Mouse (Mus musculus): ENCODE data around the gene Apba2. TPM values are rescaled to one million over a fixed set of nuclear protein-coding genes. Genes with fewer than 3 reads are reported as not detected.

Gene Apba2
- polyA plus RNA-seq, 1 experiment from 2014 or later = 3.8 TPM

- no peak for ATAC-seq (ENCODE audit: insufficient read depth)
- Histone ChIP-seq H3K4me2 (no peak overlapping the region), H3K4me1 (ENCODE audit: insufficient read depth) (peaks cover 4% of the 10 kb centered on the region; the same call in 1 of the 2 replicates), H3K9me3 (ENCODE audit: low read depth, low read length) (no peaks in the 10 kb centered on the region), H3K27ac (ENCODE audit: low read depth) (no peak overlapping the region), H3K36me3 (ENCODE audit: insufficient read depth) (no peaks in the 10 kb centered on the region), H3K4me3 (ENCODE audit: low read depth, low read length) (no peak overlapping the region), H3K9ac (no peak overlapping the region), H3K27me3 (ENCODE audit: insufficient read depth, low read length) (no peaks in the 10 kb centered on the region)
- no peak for DNase-seq
- no peak for TF ChIP-seq CTCF (IDR thresholded peaks at IDR 0.05; ENCODE audit: low read depth)
- 64% methylated on average over 8 of the region's 8 CpGs for WGBS
Observed at GRCm38 (mm10) chr7:64627972-64628655, 126.6 kb downstream of the Apba2 start.

DNA sequence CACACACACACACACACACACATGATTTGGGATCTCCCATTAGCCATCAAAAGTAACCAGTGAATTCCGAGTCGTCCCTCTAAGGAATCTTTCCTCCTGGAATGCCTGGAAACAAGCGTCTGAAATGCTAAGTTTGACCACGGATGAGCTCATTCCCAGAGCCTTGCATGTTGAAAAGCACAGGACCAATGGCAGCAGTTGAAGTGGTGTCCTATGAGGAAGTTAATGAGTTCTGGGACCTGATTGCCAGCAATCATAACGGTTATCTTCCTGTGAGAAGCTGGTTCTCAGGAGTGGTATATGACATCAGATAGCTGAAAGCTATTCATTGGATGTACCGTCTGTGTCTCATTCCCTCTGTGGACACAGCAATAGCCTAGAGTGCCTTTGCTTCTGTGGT, 129.2 kb downstream of the Apba2 start:
- Histone ChIP-seq H3K36me3 (ENCODE audit: insufficient read depth) (no peaks in the 10 kb centered on the region), H3K4me2 (no peak overlapping the region), H3K27me3 (ENCODE audit: insufficient read depth, low read length) (no peaks in the 10 kb centered on the region), H3K27ac (ENCODE audit: low read depth) (no peak overlapping the region), H3K9me3 (ENCODE audit: low read depth, low read length) (no peaks in the 10 kb centered on the region), H3K4me1 (ENCODE audit: insufficient read depth) (peaks cover 4% of the 10 kb centered on the region; the same call in 1 of the 2 replicates), H3K9ac (no peak overlapping the region), H3K4me3 (ENCODE audit: low read depth, low read length) (no peak overlapping the region)
- no peak for TF ChIP-seq CTCF (IDR thresholded peaks at IDR 0.05; ENCODE audit: low read depth)
- no peak for ATAC-seq (ENCODE audit: insufficient read depth)
- 74% methylated on average over 6 of the region's 6 CpGs for WGBS
- DNase-seq = no peak

GRCm38 (mm10) chr7:64631131-64631530, 129.6 kb downstream of the Apba2 start:
- no peak for DNase-seq
- Histone ChIP-seq H3K4me1 (ENCODE audit: insufficient read depth) (peaks cover 4% of the 10 kb centered on the region; the same call in 1 of the 2 replicates), H3K4me2 (no peak overlapping the region), H3K9ac (no peak overlapping the region), H3K9me3 (ENCODE audit: low read depth, low read length) (no peaks in the 10 kb centered on the region), H3K4me3 (ENCODE audit: low read depth, low read length) (no peak overlapping the region), H3K27me3 (ENCODE audit: insufficient read depth, low read length) (no peaks in the 10 kb centered on the region), H3K27ac (ENCODE audit: low read depth) (no peak overlapping the region), H3K36me3 (ENCODE audit: insufficient read depth) (no peaks in the 10 kb centered on the region)
- 77% methylated on average over 6 of the region's 6 CpGs for WGBS
- ATAC-seq (ENCODE audit: insufficient read depth) = no peak
- no peak for TF ChIP-seq CTCF (IDR thresholded peaks at IDR 0.05; ENCODE audit: low read depth)

- H3K9ac ChIP-seq = no peak overlapping the region
- ATAC-seq (ENCODE audit: insufficient read depth) (no peak), DNase-seq (no peak)
- no peak overlapping the region for H3K27ac ChIP-seq (ENCODE audit: low read depth)
- H3K36me3 ChIP-seq (ENCODE audit: insufficient read depth) = no peaks in the 10 kb centered on the region
- 62% methylated on average over 6 of the region's 6 CpGs for WGBS
- H3K4me3 ChIP-seq (ENCODE audit: low read depth, low read length) = no peak overlapping the region
- no peak overlapping the region for H3K4me2 ChIP-seq
- no peaks in the 10 kb centered on the region for H3K9me3 ChIP-seq (ENCODE audit: low read depth, low read length)
- no peak for TF ChIP-seq CTCF (IDR thresholded peaks at IDR 0.05; ENCODE audit: low read depth)
- H3K4me1 ChIP-seq (ENCODE audit: insufficient read depth) = peaks cover 4% of the 10 kb centered on the region; the same call in 1 of the 2 replicates
- no peaks in the 10 kb centered on the region for H3K27me3 ChIP-seq (ENCODE audit: insufficient read depth, low read length)
Observed at GRCm38 (mm10) chr7:64631781-64632351, 130.4 kb downstream of the Apba2 start.

DNA sequence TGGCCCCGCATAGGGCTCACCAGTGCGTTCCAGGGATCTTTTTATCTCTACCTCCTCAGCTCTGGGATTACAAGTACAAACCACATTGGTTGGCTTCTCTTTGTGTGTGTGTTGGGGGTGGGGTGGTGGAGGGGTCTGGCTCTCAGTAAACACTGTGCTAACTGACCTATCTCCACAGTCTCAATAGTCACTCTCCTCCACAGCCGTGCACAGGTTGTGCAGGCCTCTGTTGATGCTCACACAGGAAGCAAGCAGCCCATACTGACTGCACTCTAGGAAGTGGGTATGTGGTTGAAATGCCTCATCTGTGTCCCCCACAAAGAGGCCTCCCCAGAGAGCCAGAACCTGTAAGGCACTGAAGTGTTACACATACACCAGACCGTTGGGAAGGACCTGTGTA, 131.7 kb downstream of the Apba2 start:
- Histone ChIP-seq H3K27ac (ENCODE audit: low read depth) (no peak overlapping the region), H3K36me3 (ENCODE audit: insufficient read depth) (no peaks in the 10 kb centered on the region), H3K27me3 (ENCODE audit: insufficient read depth, low read length) (no peaks in the 10 kb centered on the region), H3K9me3 (ENCODE audit: low read depth, low read length) (no peaks in the 10 kb centered on the region), H3K4me2 (no peak overlapping the region), H3K9ac (no peak overlapping the region), H3K4me1 (ENCODE audit: insufficient read depth) (peaks cover 4% of the 10 kb centered on the region; the same call in 1 of the 2 replicates), H3K4me3 (ENCODE audit: low read depth, low read length) (no peak overlapping the region)
- DNase-seq = no peak
- WGBS = 43% methylated on average over 4 of the region's 4 CpGs
- ATAC-seq (ENCODE audit: insufficient read depth) = no peak
- no peak for TF ChIP-seq CTCF (IDR thresholded peaks at IDR 0.05; ENCODE audit: low read depth)

DNA sequence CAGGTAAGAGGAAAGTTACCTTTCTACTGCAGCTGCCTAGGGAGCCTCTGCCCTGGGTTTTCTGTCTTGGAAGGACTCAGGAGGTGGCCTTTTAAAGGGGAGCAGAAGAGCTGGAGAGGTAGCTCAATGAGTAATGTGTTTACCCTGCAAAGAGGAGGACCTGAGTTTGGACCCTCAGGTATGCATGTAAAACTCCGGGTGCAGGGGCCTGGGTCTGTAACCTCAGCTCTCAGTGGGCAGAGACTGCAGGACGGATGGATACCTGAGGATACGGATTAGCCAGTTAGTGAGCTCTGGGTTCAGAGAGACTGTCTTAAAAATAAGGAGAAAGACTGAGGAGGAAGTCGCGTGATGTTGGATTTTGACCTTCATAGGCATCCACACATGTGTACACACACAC, 132.4 kb downstream of the Apba2 start:
- WGBS = 64% methylated on average over 5 of the region's 5 CpGs
- Histone ChIP-seq H3K9ac (no peak overlapping the region), H3K27me3 (ENCODE audit: insufficient read depth, low read length) (no peaks in the 10 kb centered on the region), H3K36me3 (ENCODE audit: insufficient read depth) (no peaks in the 10 kb centered on the region), H3K27ac (ENCODE audit: low read depth) (no peak overlapping the region), H3K4me2 (no peak overlapping the region), H3K9me3 (ENCODE audit: low read depth, low read length) (no peaks in the 10 kb centered on the region), H3K4me1 (ENCODE audit: insufficient read depth) (peaks cover 4% of the 10 kb centered on the region; the same call in 1 of the 2 replicates), H3K4me3 (ENCODE audit: low read depth, low read length) (no peak overlapping the region)
- no peak for TF ChIP-seq CTCF (IDR thresholded peaks at IDR 0.05; ENCODE audit: low read depth)
- ATAC-seq (ENCODE audit: insufficient read depth) (no peak), DNase-seq (no peak)

DNA sequence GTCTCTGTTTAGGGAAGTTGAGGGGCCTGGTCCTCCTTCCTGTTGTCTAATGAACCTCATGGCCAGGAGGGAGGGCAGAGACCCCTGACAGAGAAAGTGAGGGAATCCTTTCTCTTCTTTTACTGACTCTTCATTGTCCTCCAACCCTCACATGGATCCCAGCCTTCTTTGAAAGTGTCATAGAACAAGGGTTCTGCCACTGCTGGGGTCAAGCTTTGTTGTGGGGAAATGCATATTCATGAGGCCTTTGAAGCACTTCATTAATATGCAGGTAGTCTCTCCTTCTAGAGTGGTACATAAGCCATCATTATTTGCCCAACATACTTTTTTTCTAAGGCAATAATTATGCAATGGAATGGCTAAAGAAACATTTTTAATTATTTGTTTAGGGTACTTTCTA, 133.0 kb downstream of the Apba2 start:
- H3K27ac ChIP-seq (ENCODE audit: low read depth) = no peak overlapping the region
- DNase-seq = no peak
- TF ChIP-seq CTCF (IDR thresholded peaks at IDR 0.05; ENCODE audit: low read depth) = no peak

More for the DNA sequence above, 133.0 kb downstream of the Apba2 start:
- Histone ChIP-seq H3K4me2 (no peak overlapping the region), H3K9ac (no peak overlapping the region), H3K9me3 (ENCODE audit: low read depth, low read length) (no peaks in the 10 kb centered on the region), H3K4me3 (ENCODE audit: low read depth, low read length) (no peak overlapping the region), H3K36me3 (ENCODE audit: insufficient read depth) (no peaks in the 10 kb centered on the region), H3K4me1 (ENCODE audit: insufficient read depth) (peaks cover 4% of the 10 kb centered on the region; the same call in 1 of the 2 replicates), H3K27me3 (ENCODE audit: insufficient read depth, low read length) (no peaks in the 10 kb centered on the region)
- ATAC-seq (ENCODE audit: insufficient read depth) = no peak

Measured in lung, embryonic 14.5 days (tissue).